Mouse (Mus musculus): ENCODE measurements around the gene B230217C12Rik. TPM values are rescaled to one million over a fixed set of nuclear protein-coding genes. Genes with fewer than 3 reads are reported as not detected.

Gene B230217C12Rik
- polyA plus RNA-seq, 1 experiment, result 0.02 TPM

DNA sequence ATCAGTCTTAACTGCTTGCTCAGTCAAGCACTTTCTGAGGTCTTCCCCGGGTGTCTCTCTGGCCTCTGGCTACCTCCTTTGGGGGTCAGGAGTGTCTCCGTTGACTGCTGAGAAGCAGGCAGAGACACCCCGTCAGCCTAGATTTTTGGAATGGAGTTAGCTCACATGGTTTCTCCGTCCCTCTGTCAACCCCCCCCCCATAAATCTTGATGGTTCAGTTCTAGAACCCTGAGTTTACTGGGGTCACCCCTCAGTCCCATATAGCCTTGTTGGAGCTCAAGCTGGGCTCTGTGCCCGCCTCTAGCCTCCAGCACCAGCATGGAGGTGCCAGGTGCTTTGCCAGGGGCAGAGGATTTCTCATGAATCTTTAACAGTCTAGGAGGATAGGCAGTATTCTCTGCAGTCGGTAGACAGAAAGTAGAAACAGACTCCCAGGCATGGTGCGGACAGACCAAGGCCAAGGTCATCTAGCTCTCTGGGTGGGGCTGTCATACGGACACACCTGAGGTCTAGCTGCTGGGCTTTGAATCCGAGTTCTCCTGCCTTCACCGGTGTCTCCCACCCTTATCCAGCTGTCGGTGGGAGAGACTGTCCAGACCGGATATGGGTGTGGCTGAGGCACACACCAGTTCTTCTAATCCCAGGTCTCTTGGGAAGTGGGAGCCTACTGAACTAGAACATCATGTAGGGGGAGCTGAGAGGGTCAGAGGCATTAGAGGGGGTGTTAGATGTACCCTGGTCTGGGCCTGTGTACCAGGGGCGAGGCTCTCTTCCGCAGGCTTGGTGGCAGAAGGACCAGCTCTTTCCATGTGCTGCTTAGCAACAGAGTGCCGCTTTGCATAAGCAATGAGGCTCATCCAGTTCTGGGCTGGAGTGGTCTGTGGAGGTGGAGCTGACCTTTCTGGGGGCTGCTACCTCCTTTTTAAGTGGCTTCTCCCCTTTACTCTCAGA, 34.6 kb upstream of the B230217C12Rik start:
- no peak for TF ChIP-seq GATA1 (IDR thresholded peaks at IDR 0.05; ENCODE audit: low read length)

DNA sequence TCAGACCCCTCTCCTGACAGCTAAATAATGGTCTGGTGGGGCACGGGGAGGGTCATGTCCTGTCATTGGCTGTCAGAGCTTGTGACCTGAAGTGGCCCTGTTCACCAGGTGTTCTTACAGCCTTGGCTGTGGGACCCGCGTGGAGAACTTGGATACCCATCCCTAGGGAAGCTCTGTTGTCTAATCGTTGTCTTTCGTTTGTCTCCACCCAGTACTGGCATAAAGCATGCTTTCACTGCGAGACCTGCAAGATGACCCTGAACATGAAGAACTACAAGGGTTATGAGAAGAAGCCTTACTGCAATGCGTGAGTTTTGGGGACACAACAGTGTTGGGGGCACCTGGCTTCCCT, 34.0 kb upstream of the B230217C12Rik start:
- TF ChIP-seq GATA1 (IDR thresholded peaks at IDR 0.05; ENCODE audit: low read length), result no peak

DNA sequence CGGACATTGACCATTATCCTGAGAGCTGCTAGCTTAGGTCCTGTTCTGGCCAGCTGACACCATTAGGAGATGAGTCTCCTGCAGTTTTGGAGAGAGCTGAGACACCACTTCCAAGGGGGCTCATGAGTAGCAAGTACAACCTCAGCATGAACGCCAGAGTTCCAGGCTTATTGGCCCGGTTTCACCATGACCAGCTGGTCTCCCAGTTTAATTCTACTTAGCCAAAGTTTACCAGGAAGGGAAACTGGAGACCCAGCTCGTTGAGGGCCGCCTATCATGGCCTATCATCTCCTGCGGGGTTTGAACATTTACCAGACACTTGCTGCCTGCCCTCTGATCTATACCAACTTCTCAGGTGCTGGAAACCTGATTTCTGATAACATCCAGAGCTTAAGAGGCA, 33.0 kb upstream of the B230217C12Rik start:
- TF ChIP-seq GATA1 (IDR thresholded peaks at IDR 0.05; ENCODE audit: low read length), result no peak

DNA sequence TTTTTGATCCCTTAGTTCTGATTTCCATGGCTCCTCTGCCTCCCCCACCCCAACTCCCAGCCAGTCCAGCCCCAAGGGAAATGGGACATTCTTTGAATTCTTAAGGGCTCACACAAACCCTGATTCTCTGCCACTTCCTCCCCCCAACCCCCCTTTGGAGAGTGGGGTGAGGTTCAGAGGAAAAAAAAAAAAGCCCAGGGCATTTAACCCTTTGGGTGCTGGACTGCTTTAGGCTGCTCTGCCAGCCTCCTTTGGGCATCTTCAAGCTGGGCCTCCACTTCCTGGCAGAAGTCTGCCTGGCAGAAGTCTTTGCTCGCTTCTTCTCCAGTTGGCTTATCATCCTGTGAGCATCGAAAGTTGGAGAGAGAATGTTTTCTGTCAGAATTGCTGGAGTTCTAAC, 32.5 kb upstream of the B230217C12Rik start:
- no peak for TF ChIP-seq GATA1 (IDR thresholded peaks at IDR 0.05; ENCODE audit: low read length)

DNA sequence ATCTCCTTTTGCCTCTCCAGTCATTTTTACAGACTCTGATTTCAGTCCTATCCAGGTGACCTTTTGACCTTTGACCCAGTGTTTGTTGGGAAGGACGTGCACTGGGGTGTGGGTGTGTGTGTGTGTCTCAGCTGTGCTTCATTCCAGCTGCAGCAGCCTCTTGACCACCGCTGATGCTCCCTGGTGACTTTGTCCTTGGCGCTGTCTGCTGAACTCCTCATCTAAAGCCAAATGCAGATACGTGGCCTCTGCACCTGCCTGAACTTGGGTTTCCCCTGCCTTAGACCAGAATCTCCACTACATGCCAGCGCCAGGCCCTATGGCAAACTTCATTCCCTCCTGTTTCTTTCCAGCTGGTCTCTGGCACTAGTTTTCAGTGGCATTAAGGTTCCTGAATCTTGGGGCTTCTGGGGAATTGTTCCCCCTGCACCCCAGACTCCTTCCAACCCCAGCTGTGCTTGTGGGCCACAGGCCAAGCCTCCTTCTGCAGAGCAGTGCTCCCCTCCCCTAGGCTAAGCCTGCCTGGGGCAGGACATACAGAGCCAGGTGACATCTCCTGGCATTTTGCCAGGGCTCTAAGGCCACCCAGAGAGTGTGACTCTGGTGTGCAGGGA, 31.9 kb upstream of the B230217C12Rik start:
- TF ChIP-seq GATA1 (IDR thresholded peaks at IDR 0.05; ENCODE audit: low read length), result no peak

GRCm38 (mm10) chr11:97809235-97810121, 31.1 kb upstream of the B230217C12Rik start:
- no peak for TF ChIP-seq GATA1 (IDR thresholded peaks at IDR 0.05; ENCODE audit: low read length)

DNA sequence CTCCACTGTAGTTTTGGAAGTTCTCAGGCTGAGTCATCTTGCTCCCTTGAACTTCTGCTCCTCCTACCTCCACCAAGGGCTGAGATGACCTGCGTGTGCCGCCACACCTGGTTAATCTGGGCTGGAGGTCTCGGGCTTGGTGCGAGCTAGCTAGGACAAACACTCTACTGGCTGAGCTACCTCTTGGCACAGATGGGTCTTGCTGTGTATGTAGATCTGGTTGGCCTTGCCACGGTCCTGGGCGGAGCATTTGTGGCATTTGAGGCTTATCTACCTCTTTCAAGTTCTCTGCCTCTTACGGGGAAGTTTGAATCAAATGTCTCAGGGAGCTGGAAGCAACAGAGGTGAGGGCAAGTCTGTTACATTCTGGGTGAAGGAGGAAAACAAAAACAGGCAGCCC, 30.2 kb upstream of the B230217C12Rik start:
- TF ChIP-seq GATA1 (IDR thresholded peaks at IDR 0.05; ENCODE audit: low read length), result no peak

DNA sequence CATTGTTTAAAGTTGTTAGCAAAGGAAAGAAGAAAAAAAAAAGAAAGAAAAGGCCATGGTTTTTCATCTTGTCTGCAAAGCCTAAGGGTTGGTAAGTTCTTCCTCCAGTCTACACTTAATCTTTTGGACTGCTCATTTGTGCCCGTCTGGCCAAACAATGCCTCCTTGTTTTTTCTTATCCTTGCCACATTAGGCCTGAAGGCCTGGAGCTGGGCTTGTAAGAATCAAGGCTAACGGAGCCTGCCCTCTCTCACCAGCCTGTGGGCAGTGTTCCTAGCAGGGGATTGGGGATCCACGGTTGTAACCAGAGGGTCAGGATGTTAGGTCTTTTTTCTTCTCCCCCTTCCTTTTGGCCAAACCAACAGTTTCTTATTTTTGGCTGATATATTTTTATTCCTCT, 29.6 kb upstream of the B230217C12Rik start:
- TF ChIP-seq GATA1 (IDR thresholded peaks at IDR 0.05; ENCODE audit: low read length), result no peak

GRCm38 (mm10) chr11:97811569-97812362, 28.8 kb upstream of the B230217C12Rik start:
- no peak for TF ChIP-seq GATA1 (IDR thresholded peaks at IDR 0.05; ENCODE audit: low read length)

GRCm38 (mm10) chr11:97812491-97812921, 28.1 kb upstream of the B230217C12Rik start:
- TF ChIP-seq GATA1 (IDR thresholded peaks at IDR 0.05; ENCODE audit: low read length), result no peak

DNA sequence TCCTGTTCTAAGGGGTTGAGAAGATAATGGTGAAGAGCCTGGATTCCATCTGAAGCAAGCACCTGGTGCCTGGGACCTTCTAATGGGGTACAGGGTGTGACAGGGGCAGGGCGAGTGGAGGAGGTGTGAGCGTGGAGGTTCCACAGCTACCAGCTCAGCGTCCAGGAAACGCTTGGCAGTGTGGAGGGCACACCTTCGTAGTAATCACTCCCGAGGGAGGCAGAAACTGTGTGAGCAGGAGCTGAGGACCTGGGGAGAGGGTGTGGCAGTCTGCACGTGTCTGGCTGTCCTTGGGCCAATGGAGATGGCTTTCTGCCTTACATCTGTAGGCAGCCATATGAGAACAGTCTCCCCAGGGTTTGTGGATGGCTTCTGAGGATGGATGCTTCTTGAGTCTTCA, 27.5 kb upstream of the B230217C12Rik start:
- TF ChIP-seq GATA1 (IDR thresholded peaks at IDR 0.05; ENCODE audit: low read length), result no peak

- TF ChIP-seq GATA1 (IDR thresholded peaks at IDR 0.05; ENCODE audit: low read length), result no peak
Observed at GRCm38 (mm10) chr11:97813746-97814515, 26.6 kb upstream of the B230217C12Rik start.

- TF ChIP-seq GATA1 (IDR thresholded peaks at IDR 0.05; ENCODE audit: low read length), result no peak
Observed at GRCm38 (mm10) chr11:97815736-97816135, 24.8 kb upstream of the B230217C12Rik start.

GRCm38 (mm10) chr11:97816176-97816575, 24.4 kb upstream of the B230217C12Rik start:
- no peak for TF ChIP-seq GATA1 (IDR thresholded peaks at IDR 0.05; ENCODE audit: low read length)

Measured in G1E-ER4 (cell line).